Mouse (Mus musculus): Measurements from ENCODE around the gene Lpp. TPM values are rescaled to one million over a fixed set of nuclear protein-coding genes. Genes with fewer than 3 reads are reported as not detected.

Gene Lpp
- polyA plus RNA-seq, 1 experiment from 2014 or later = 79.9 TPM

GRCm38 (mm10) chr16:24732751-24733150 lies 339.4 kb downstream of the Lpp start:
- Histone ChIP-seq H3K27ac (ENCODE audit: low read depth) (no peak overlapping the region), H3K4me2 (no peak overlapping the region), H3K9me3 (ENCODE audit: low read depth, low read length) (no peaks in the 10 kb centered on the region), H3K4me1 (ENCODE audit: insufficient read depth) (peaks cover 3% of the 10 kb centered on the region; the same call in 1 of the 2 replicates), H3K4me3 (ENCODE audit: low read depth, low read length) (no peak overlapping the region), H3K9ac (no peak overlapping the region), H3K27me3 (ENCODE audit: insufficient read depth, low read length) (no peaks in the 10 kb centered on the region), H3K36me3 (ENCODE audit: insufficient read depth) (no peaks in the 10 kb centered on the region)
- DNase-seq = no peak
- no peak for ATAC-seq (ENCODE audit: insufficient read depth)
- 54% methylated on average over 1 of the region's 1 CpGs for WGBS
- no peak for TF ChIP-seq CTCF (IDR thresholded peaks at IDR 0.05; ENCODE audit: low read depth)

- TF ChIP-seq CTCF (IDR thresholded peaks at IDR 0.05; ENCODE audit: low read depth) = no peak
- H3K27ac ChIP-seq (ENCODE audit: low read depth) = no peak overlapping the region
- H3K4me2 ChIP-seq = no peak overlapping the region
- no peak for DNase-seq
- H3K4me1 ChIP-seq (ENCODE audit: insufficient read depth) = peaks cover 6% of the 10 kb centered on the region; the same call in 1 of the 2 replicates
- no peaks in the 10 kb centered on the region for H3K27me3 ChIP-seq (ENCODE audit: insufficient read depth, low read length)
- no peak overlapping the region for H3K9ac ChIP-seq
- H3K9me3 ChIP-seq (ENCODE audit: low read depth, low read length) = no peaks in the 10 kb centered on the region
- H3K4me3 ChIP-seq (ENCODE audit: low read depth, low read length) = no peak overlapping the region
- no peak for ATAC-seq (ENCODE audit: insufficient read depth)
- no peaks in the 10 kb centered on the region for H3K36me3 ChIP-seq (ENCODE audit: insufficient read depth)
- WGBS = 83% methylated on average over 1 of the region's 1 CpGs
Observed at GRCm38 (mm10) chr16:24733321-24733720, 340.0 kb downstream of the Lpp start.

- Histone ChIP-seq H3K9ac (no peak overlapping the region), H3K27ac (ENCODE audit: low read depth) (no peak overlapping the region), H3K9me3 (ENCODE audit: low read depth, low read length) (no peaks in the 10 kb centered on the region), H3K36me3 (ENCODE audit: insufficient read depth) (no peaks in the 10 kb centered on the region), H3K27me3 (ENCODE audit: insufficient read depth, low read length) (no peaks in the 10 kb centered on the region), H3K4me1 (ENCODE audit: insufficient read depth) (peaks cover 6% of the 10 kb centered on the region; the same call in 1 of the 2 replicates), H3K4me2 (no peak overlapping the region), H3K4me3 (ENCODE audit: low read depth, low read length) (no peak overlapping the region)
- TF ChIP-seq CTCF (IDR thresholded peaks at IDR 0.05; ENCODE audit: low read depth) = no peak
- ATAC-seq (ENCODE audit: insufficient read depth) (no peak), DNase-seq (no peak)
- WGBS = 72% methylated on average over 2 of the region's 2 CpGs
Observed at GRCm38 (mm10) chr16:24735754-24736153, 342.4 kb downstream of the Lpp start.

- ATAC-seq (ENCODE audit: insufficient read depth) = no peak
- peaks cover 6% of the 10 kb centered on the region; the same call in 1 of the 2 replicates for H3K4me1 ChIP-seq (ENCODE audit: insufficient read depth)
- H3K36me3 ChIP-seq (ENCODE audit: insufficient read depth) = no peaks in the 10 kb centered on the region
- no peaks in the 10 kb centered on the region for H3K27me3 ChIP-seq (ENCODE audit: insufficient read depth, low read length)
- no peaks in the 10 kb centered on the region for H3K9me3 ChIP-seq (ENCODE audit: low read depth, low read length)
- no peak overlapping the region for H3K9ac ChIP-seq
- TF ChIP-seq CTCF (IDR thresholded peaks at IDR 0.05; ENCODE audit: low read depth) = no peak
- no peak overlapping the region for H3K27ac ChIP-seq (ENCODE audit: low read depth)
- no peak for DNase-seq
- no peak overlapping the region for H3K4me2 ChIP-seq
- H3K4me3 ChIP-seq (ENCODE audit: low read depth, low read length) = no peak overlapping the region
- WGBS = 46% methylated on average over 10 of the region's 10 CpGs
Observed at GRCm38 (mm10) chr16:24737362-24738057, 344.2 kb downstream of the Lpp start.

- DNase-seq (no peak), ATAC-seq (ENCODE audit: insufficient read depth) (no peak)
- Histone ChIP-seq H3K9ac (no peak overlapping the region), H3K4me3 (ENCODE audit: low read depth, low read length) (no peak overlapping the region), H3K27ac (ENCODE audit: low read depth) (no peak overlapping the region), H3K27me3 (ENCODE audit: insufficient read depth, low read length) (no peaks in the 10 kb centered on the region), H3K4me2 (no peak overlapping the region), H3K36me3 (ENCODE audit: insufficient read depth) (no peaks in the 10 kb centered on the region), H3K4me1 (ENCODE audit: insufficient read depth) (peaks cover 3% of the 10 kb centered on the region; the same call in 1 of the 2 replicates), H3K9me3 (ENCODE audit: low read depth, low read length) (no peaks in the 10 kb centered on the region)
- 78% methylated on average over 4 of the region's 4 CpGs for WGBS
- no peak for TF ChIP-seq CTCF (IDR thresholded peaks at IDR 0.05; ENCODE audit: low read depth)
Observed at GRCm38 (mm10) chr16:24740714-24741113, 347.4 kb downstream of the Lpp start.

GRCm38 (mm10) chr16:24749816-24750215 lies 356.5 kb downstream of the Lpp start:
- H3K4me1 ChIP-seq (ENCODE audit: insufficient read depth) = no peaks in the 10 kb centered on the region
- ATAC-seq (ENCODE audit: insufficient read depth) (no peak), DNase-seq (no peak)
- no peak overlapping the region for H3K9ac ChIP-seq
- no peaks in the 10 kb centered on the region for H3K9me3 ChIP-seq (ENCODE audit: low read depth, low read length)
- no peak overlapping the region for H3K4me3 ChIP-seq (ENCODE audit: low read depth, low read length)
- no peak overlapping the region for H3K4me2 ChIP-seq
- no peaks in the 10 kb centered on the region for H3K27me3 ChIP-seq (ENCODE audit: insufficient read depth, low read length)
- no peak overlapping the region for H3K27ac ChIP-seq (ENCODE audit: low read depth)
- no peaks in the 10 kb centered on the region for H3K36me3 ChIP-seq (ENCODE audit: insufficient read depth)
- TF ChIP-seq CTCF (IDR thresholded peaks at IDR 0.05; ENCODE audit: low read depth) = no peak

- Histone ChIP-seq H3K4me2 (no peak overlapping the region), H3K36me3 (ENCODE audit: insufficient read depth) (no peaks in the 10 kb centered on the region), H3K4me3 (ENCODE audit: low read depth, low read length) (no peak overlapping the region), H3K9me3 (ENCODE audit: low read depth, low read length) (no peaks in the 10 kb centered on the region), H3K4me1 (ENCODE audit: insufficient read depth) (no peaks in the 10 kb centered on the region), H3K27me3 (ENCODE audit: insufficient read depth, low read length) (no peaks in the 10 kb centered on the region), H3K27ac (ENCODE audit: low read depth) (no peak overlapping the region), H3K9ac (no peak overlapping the region)
- DNase-seq (peak; percentile 17), ATAC-seq (ENCODE audit: insufficient read depth) (no peak)
- 71% methylated on average over 9 of the region's 9 CpGs for WGBS
- TF ChIP-seq CTCF (IDR thresholded peaks at IDR 0.05; ENCODE audit: low read depth) = no peak
Observed at GRCm38 (mm10) chr16:24756141-24756540, 362.8 kb downstream of the Lpp start.
